Mouse (Mus musculus): ENCODE measurements at regions not wholly inside any gene's neighbourhood (a gene's known extent, or its start where the extent isn't known, plus 50 kb on each side); places are given as distances from the start of the nearest gene placed in this dataset.
"Not testable (repeated sequence)": the region's sequence is repeated elsewhere in the genome, so short reads cannot be mapped to it uniquely, and the experiment has no call there.

GRCm38 (mm10) chr10:111626009-111626408 lies 119.9 kb downstream of the Phlda1 start:
- DNase-seq (ENCODE audit: low spot score in 2 of 2), result no peak

DNA sequence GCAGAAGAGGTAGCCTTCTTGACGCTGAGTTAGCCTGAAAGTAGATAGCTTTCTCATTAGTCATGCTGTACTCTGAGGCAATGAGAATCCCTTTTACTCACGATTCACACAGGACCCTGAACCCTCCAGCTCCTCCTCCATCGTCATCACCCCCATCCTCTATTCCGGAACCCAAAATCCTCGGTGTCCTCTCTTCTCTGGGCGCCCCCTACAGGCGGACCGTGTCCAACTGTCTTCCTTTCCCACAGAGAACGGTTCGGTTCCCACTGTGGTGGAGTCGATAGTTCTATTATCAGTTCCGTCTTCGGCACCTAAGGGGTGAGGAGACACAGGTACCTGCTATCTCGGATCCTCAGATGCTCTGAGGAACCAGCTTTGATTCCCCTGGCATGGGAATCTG lies 130.2 kb downstream of the Phlda1 start:
- no peak for DNase-seq (ENCODE audit: low spot score in 2 of 2)

GRCm38 (mm10) chr10:111637084-111637735 lies 131.1 kb downstream of the Phlda1 start:
- no peak for DNase-seq (ENCODE audit: low spot score in 2 of 2)

DNA sequence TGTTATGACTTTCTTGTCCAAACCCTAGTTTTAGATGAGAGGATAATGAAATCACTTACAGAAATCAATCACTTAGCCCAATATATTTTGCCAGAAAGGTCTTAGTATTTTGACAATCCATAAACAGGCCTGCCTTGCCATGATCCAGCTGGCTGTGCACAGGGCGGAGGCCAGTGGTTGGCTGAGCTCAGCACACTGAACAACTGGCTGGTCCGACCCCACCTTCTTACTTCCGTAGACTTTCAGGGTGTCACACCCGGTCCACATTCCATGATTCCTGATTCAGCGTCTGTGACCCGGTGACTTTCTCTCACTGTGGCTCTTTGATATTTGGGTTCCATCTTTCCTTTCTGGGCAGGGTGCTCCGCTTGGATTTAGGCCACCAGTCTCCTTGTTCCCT lies 133.8 kb downstream of the Phlda1 start:
- DNase-seq (ENCODE audit: low spot score in 2 of 2), result no peak

- no peak for DNase-seq (ENCODE audit: low spot score in 2 of 2)
These were observed 136.6 kb downstream of the Phlda1 start for GRCm38 (mm10) chr10:111642683-111643082.

DNA sequence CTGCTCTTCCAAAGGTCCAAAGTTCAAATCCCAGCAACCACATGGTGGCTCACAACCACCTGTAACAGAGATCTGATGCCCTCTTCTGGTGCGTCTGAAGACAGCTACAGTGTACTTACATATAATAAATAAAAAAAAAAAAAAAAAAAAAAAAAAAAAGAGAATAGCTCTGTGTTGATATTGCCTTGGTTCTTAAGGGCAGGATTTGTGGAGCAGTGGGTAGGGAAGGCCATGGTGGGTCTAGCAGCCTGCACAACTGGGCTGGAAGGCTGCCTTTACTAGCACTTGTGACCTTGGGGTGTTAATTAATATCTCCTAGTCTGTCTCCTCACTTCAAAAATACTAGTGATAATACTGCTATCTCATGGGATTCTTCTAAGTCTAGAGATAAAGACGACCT lies 147.7 kb downstream of the Phlda1 start:
- not testable (repeated sequence) for DNase-seq (ENCODE audit: low spot score in 2 of 2)

- DNase-seq (ENCODE audit: low spot score in 2 of 2), result no peak
These were observed 148.5 kb downstream of the Phlda1 start for GRCm38 (mm10) chr10:111654364-111655226.

- no peak for DNase-seq (ENCODE audit: low spot score in 2 of 2)
These were observed 152.7 kb downstream of the Phlda1 start for GRCm38 (mm10) chr10:111658828-111659227.

DNA sequence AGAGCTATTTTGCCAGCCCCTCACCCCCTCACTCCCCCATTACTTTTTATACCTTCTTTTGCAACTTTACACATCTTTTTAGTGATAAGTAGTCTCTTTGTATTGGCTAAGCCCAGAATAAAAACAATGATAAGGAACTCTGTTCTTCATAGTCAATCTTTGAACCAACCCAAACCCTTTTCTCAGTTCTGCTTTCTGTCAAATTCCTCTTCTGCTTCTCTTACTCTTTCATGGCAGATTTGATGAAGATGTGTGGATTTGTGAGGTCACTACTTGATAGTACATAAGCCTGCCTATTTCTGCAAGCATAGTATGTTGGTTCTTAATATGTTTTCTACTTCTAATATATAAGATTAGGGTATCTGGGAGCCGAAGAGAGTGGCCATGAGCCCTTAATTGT lies 156.6 kb downstream of the Phlda1 start:
- DNase-seq (ENCODE audit: low spot score in 2 of 2), result no peak

DNA sequence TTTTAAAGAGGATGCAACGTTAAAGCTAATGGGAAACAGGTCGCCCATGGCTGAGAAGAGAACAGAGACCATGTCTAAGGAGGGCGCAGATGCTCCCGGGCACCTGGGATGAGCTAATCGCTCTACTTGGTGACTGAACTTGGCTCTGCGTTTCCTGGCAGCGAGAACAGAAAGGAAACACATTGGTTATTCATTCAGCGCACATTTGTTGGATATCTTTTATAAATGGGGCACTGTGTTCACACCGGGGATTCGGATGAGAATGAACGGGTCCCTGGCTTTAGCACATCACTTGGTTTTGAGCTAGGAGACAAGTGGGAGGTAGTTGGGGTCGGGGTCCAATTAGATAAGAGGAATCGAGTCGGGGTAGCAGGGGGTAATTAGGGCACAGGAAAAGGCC lies 159.7 kb downstream of the Phlda1 start:
- DNase-seq (ENCODE audit: low spot score in 2 of 2), result no peak

GRCm38 (mm10) chr10:111666963-111667362 lies 160.9 kb downstream of the Phlda1 start:
- no peak for DNase-seq (ENCODE audit: low spot score in 2 of 2)

- DNase-seq (ENCODE audit: low spot score in 2 of 2), result no peak
These were observed 162.6 kb downstream of the Phlda1 start for GRCm38 (mm10) chr10:111668639-111669038.

GRCm38 (mm10) chr10:111669658-111670057 lies 163.6 kb downstream of the Phlda1 start:
- DNase-seq (ENCODE audit: low spot score in 2 of 2), result no peak

DNA sequence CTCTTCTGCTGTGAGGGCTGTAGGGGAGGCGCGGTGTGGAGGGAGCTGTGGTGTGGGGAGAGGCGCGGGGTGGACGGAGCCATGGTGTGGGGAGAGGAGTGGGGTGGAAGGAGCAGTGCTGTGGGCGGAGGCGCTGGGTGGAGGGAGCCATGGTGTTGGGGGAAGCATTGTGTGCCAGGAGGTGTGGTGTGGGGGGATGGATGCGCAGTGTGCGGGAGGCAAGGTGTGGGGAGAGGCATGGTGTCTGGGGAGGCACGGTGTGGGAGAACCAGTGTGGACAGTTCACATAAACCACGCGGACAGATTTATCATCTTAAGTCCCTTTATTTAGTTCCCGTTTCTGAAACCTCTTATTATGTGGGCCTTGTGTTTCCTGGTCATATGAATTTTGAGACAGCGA lies 164.6 kb downstream of the Phlda1 start:
- DNase-seq (ENCODE audit: low spot score in 2 of 2), result no peak

- no peak for DNase-seq (ENCODE audit: low spot score in 2 of 2)
These were observed 166.6 kb downstream of the Phlda1 start for GRCm38 (mm10) chr10:111672454-111673316.

DNA sequence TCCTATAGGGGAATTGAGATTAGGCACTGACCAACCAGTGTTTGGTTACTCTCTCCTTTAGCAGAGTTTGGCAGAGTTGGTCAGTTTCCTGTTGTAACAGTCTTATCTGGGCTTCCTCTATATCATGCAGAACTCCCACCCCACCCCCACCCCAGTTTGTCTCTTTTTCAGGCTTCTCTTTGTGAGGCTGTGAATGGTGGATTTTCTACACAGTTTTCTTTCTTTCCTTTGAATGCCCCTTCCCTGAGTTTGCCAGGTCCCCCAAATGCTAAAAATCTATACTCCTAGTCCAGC lies 167.2 kb downstream of the Phlda1 start:
- DNase-seq (ENCODE audit: low spot score in 2 of 2), result no peak

DNA sequence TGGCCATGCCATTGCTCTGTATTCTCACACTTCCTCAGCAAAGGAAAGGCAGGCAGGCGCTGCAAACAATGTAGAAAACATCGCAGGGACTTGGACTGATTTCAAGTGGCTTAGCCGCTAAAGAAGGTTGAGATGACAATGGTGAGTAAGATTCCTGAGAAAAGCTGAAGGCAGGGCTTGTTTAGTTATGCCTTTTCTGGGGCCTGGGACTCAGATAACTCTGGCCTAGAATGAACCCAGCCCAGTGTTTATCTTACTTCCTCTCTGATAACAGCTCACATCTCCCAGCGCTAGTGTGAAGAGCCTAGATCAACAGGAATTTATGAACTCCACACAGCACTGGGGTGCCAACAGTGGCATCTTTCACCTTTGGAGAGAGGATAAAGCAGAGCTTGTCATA lies 170.2 kb downstream of the Phlda1 start:
- no peak for DNase-seq (ENCODE audit: low spot score in 2 of 2)

- no peak for DNase-seq (ENCODE audit: low spot score in 2 of 2)
These were observed 174.8 kb downstream of the Phlda1 start for GRCm38 (mm10) chr10:111680919-111681318.

DNA sequence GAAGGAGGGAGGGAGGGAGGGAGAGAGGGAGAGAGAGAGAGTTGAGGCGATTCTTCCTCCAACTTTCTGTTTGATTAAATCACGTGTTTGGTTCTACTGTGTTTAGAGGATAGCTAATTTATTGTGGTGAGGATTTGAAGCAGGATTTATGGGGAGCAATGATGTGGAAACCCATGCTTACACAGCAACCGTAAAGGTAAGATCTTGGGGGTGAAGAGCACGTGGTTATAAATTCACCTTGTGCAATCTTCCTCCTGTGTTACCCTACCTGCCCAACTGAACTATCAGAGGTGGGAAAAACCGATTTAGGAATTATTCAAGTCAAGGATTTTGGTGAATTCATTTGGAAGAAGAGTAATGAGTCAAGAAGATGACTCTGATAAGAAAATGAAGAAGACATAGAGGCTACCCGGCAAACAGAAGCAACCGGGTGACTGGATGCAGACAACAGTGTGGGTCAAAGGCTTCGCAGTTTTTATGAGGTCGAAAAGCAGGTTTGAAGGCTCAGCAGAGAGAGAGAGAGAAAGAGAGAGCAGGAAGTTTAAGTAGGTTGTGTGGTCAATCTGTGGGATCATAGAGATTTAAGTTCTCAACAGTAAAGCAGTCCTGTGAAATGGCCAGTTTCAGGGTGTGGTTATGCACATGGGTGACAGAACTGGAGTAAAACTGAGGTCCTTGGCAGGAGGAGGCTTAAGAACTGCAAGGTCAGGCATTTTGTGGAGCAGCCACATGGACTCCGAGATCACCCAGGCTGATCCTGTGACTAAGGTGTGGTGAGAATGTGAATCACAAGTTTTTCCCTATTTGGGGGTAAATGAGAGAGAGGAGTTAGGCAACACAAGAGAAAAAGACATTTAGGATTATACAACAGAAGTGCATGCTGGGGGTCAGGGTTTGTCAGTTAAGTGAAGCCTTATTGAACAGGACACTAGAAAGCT lies 178.6 kb downstream of the Phlda1 start:
- no peak for DNase-seq (ENCODE audit: low spot score in 2 of 2)

GRCm38 (mm10) chr10:111686585-111686984 lies 180.5 kb downstream of the Phlda1 start:
- no peak for DNase-seq (ENCODE audit: low spot score in 2 of 2)

GRCm38 (mm10) chr10:111689587-111689986 lies 183.5 kb downstream of the Phlda1 start:
- no peak for DNase-seq (ENCODE audit: low spot score in 2 of 2)
